Mouse (Mus musculus) C2C12 (cell line): ENCODE measurements around the gene Ank. TPM values are rescaled to one million over a fixed set of nuclear protein-coding genes. Genes with fewer than 3 reads are reported as not detected.

Source experiments
- H3K27me3 ChIP-seq: one replicate; pipeline ENCODE4 v1.6.1; 2011; ENCODE audit not compliant: control insufficient read depth, insufficient read depth, insufficient read length
- H3K36me3 ChIP-seq: one replicate; pipeline ENCODE4 v1.6.1; 2011; ENCODE audit not compliant: control insufficient read depth, insufficient read depth
- H3K4me3 ChIP-seq: one replicate; pipeline ENCODE4 v1.5.1; 2011; ENCODE audit warnings: mild to moderate bottlenecking, control low read depth; ENCODE audit not compliant: poor library complexity, insufficient read depth, severe bottlenecking
- H3K79me2 ChIP-seq: one replicate; pipeline ENCODE4 v1.6.1; 2011; ENCODE audit not compliant: control insufficient read depth, insufficient read depth
- H3K79me3 ChIP-seq: one replicate; pipeline ENCODE4 v1.6.1; 2011; ENCODE audit warnings: low read depth, control low read depth
- H3ac ChIP-seq: one replicate; pipeline ENCODE3; 2011; ENCODE audit warnings: low read depth; ENCODE audit not compliant: control insufficient read depth, insufficient read length
- CEBPB ChIP-seq: IDR thresholded peaks from one replicate; pipeline ENCODE4 v1.6.1; 2011; ENCODE audit warnings: low read depth, mild to moderate bottlenecking, control low read depth, moderate library complexity
- CTCF ChIP-seq: IDR thresholded peaks from one replicate; pipeline ENCODE4 v1.5.1; 2011; ENCODE audit not compliant: control insufficient read depth, insufficient read depth, insufficient read length
- FOSL1 ChIP-seq: IDR thresholded peaks from one replicate; pipeline ENCODE4 v1.8.0; 2011; ENCODE audit warnings: mild to moderate bottlenecking, low read length; ENCODE audit not compliant: poor library complexity, insufficient read depth, severe bottlenecking
- MAX ChIP-seq: IDR thresholded peaks from one replicate; pipeline ENCODE4 v1.6.1; 2011; ENCODE audit warnings: mild to moderate bottlenecking, control low read depth
- MYOD1 ChIP-seq: IDR thresholded peaks from one replicate; pipeline ENCODE4 v1.6.1; 2011; ENCODE audit warnings: low read depth; ENCODE audit not compliant: control insufficient read depth, insufficient read length
- MYOG ChIP-seq: IDR thresholded peaks from one replicate; pipeline ENCODE4 v1.6.1; 2011; ENCODE audit not compliant: control insufficient read depth, insufficient read length; ENCODE audit errors: extremely low read depth
- USF1 ChIP-seq: IDR thresholded peaks from one replicate; pipeline ENCODE4 v1.6.1; 2011; ENCODE audit warnings: low read depth, mild to moderate bottlenecking, control low read depth, moderate library complexity
- polyA plus RNA-seq: library from polyadenylated mRNA; unstranded; fragments of >200 nt; fragmentation: generic; extraction: Trizol; gene quantifications from one replicate; pipeline ENCODE4 v1.2.1, GENCODE M21; 2012; ENCODE audit warnings: missing spikeins

The Ank gene
- polyA plus RNA-seq, 1 experiment = 292 TPM

DNA sequence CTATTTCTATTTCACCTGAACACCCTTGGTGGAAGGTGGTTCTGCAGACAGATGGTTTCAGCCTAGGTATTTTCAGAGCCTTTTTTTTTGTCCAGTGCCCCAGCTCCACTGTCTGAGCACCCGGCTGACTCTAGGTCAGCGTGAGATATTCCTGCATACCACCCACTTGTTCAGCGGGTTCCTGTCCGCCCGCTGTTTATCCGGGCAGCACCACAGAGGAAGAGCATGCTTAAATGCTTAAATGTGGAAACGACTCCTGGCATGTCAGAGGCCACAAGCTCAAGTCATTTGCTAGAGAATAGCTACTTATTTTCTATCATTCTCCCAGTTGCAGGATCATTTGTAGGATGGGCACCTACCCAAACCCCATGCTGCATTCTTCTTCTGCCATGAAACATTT, 41.7 kb downstream of the Ank start:
- Histone ChIP-seq H3ac (no peak overlapping the region), H3K79me2 (peaks cover 98% of the 10 kb centered on the region), H3K79me3 (peaks cover 92% of the 10 kb centered on the region), H3K27me3 (no peaks in the 10 kb centered on the region), H3K36me3 (peaks cover 80% of the 10 kb centered on the region), H3K4me3 (no peak overlapping the region)
- TF ChIP-seq MYOD1 = no peak
- no peak for TF ChIP-seq FOSL1
- no peak for TF ChIP-seq CEBPB
- no peak for TF ChIP-seq MYOG
- TF ChIP-seq USF1 = no peak
- TF ChIP-seq CTCF = no peak
- no peak for TF ChIP-seq MAX

GRCm38 (mm10) chr15:27508982-27509381, 42.5 kb downstream of the Ank start:
- Histone ChIP-seq H3K36me3 (peaks cover 81% of the 10 kb centered on the region), H3K79me2 (peaks cover 98% of the 10 kb centered on the region), H3K79me3 (peaks cover 90% of the 10 kb centered on the region), H3K4me3 (no peak overlapping the region), H3ac (no peak overlapping the region), H3K27me3 (no peaks in the 10 kb centered on the region)
- TF ChIP-seq FOSL1 (no peak), CTCF (no peak), MYOD1 (no peak), USF1 (no peak), MYOG (no peak), CEBPB (no peak), MAX (no peak)

DNA sequence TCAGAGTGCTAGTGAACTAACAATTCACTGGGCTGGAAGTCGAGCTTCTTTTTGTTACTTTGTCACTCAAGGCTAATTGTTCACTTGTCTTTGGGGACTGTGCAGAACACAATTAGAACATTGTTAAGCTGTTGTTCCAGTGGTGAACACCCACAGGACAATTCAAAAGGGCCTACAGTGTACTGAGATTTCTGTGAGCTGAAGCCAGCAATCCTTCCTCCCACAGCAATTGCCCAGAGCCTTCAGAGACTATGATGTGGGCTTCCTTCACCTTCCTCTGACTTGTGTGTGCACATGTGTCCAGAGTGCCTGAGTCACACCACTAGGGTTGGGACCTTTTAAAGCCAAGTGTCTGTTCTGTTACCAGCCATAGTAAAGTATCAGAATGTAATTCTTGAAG, 50.5 kb downstream of the Ank start:
- peaks cover 100% of the 10 kb centered on the region for H3K79me2 ChIP-seq
- no peak overlapping the region for H3ac ChIP-seq
- H3K79me3 ChIP-seq = peaks cover 87% of the 10 kb centered on the region
- no peaks in the 10 kb centered on the region for H3K27me3 ChIP-seq
- TF ChIP-seq USF1 = no peak
- no peak for TF ChIP-seq MYOD1
- TF ChIP-seq CEBPB = no peak
- TF ChIP-seq MAX = peak; percentile 38
- no peak for TF ChIP-seq FOSL1
- no peak for TF ChIP-seq CTCF
- no peak for TF ChIP-seq MYOG
- no peak overlapping the region for H3K4me3 ChIP-seq
- peaks cover 73% of the 10 kb centered on the region for H3K36me3 ChIP-seq

- H3K79me3 ChIP-seq = peaks cover 87% of the 10 kb centered on the region
- peaks cover 100% of the 10 kb centered on the region for H3K79me2 ChIP-seq
- no peak overlapping the region for H3K4me3 ChIP-seq
- no peaks in the 10 kb centered on the region for H3K27me3 ChIP-seq
- H3K36me3 ChIP-seq = peaks cover 76% of the 10 kb centered on the region
- TF ChIP-seq CEBPB (no peak), MYOG (no peak), MAX (peak; percentile 69), CTCF (no peak), USF1 (no peak), FOSL1 (peak; percentile 81), MYOD1 (peak; percentile 2)
- peak overlapping the region; percentile 61 for H3ac ChIP-seq
These were observed 51.5 kb downstream of the Ank start for GRCm38 (mm10) chr15:27518026-27518425.

GRCm38 (mm10) chr15:27519857-27520256, 53.4 kb downstream of the Ank start:
- H3K79me3 ChIP-seq = peaks cover 90% of the 10 kb centered on the region
- peaks cover 100% of the 10 kb centered on the region for H3K79me2 ChIP-seq
- no peak overlapping the region for H3ac ChIP-seq
- H3K36me3 ChIP-seq = peaks cover 73% of the 10 kb centered on the region
- no peak overlapping the region for H3K4me3 ChIP-seq
- TF ChIP-seq CEBPB (peak; percentile 50), FOSL1 (no peak)
- H3K27me3 ChIP-seq = no peaks in the 10 kb centered on the region

DNA sequence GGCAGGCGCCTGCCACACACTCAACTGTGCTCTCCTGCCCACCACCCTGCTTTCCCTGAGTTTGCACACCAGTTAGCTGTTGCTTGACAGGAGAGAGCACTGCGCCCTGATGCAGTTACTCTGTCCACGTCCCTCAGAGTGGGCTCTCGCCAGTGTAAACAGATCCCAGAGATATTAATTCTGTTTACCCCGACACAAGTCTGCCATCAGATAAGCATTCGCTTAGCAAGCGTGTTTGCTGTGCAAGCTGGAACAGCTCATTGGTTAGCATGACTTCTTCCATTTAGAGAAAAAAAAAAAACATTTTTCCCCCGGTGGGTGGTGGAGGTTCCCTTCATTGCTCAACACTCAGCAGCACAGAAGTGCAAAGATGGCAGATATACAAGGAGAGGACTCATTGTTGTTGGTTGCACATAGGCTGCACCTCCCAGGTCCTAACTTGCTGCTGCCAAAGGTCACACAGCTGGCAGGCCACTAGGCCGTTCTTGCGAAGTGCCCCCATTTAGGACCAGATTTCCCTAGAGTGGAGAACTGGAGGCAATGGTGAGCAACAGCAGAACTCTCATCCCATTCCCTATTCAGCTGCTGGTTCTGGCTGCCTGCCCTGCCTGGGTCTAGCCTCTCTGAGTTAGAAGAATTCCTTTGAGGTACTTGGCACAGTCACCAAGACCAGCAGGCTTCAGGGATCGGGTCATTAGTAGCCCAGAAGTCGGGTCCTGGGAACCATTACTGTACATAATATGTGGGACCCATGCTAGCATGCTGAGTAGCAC, 58.9 kb downstream of the Ank start:
- Histone ChIP-seq H3K27me3 (no peaks in the 10 kb centered on the region), H3K4me3 (no peak overlapping the region), H3K79me3 (peaks cover 85% of the 10 kb centered on the region), H3ac (no peak overlapping the region), H3K79me2 (peaks cover 99% of the 10 kb centered on the region), H3K36me3 (peaks cover 65% of the 10 kb centered on the region)
- TF ChIP-seq FOSL1 (no peak), MAX (no peak), MYOD1 (no peak), MYOG (no peak), CEBPB (no peak), USF1 (no peak), CTCF (no peak)
